Mouse (Mus musculus) lung, postnatal 0 days (tissue): ENCODE data around the gene Rgsl1.

Experiments
- CTCF ChIP-seq: IDR thresholded peaks from 2 replicates; pipeline ENCODE4 v1.5.1; 2016; ENCODE audit warnings: antibody characterized with exemption, mild to moderate bottlenecking
- EP300 ChIP-seq: IDR thresholded peaks from 2 replicates; pipeline ENCODE4 v1.6.1; 2016; ENCODE audit warnings: antibody characterized with exemption, mild to moderate bottlenecking, control low read depth

DNA sequence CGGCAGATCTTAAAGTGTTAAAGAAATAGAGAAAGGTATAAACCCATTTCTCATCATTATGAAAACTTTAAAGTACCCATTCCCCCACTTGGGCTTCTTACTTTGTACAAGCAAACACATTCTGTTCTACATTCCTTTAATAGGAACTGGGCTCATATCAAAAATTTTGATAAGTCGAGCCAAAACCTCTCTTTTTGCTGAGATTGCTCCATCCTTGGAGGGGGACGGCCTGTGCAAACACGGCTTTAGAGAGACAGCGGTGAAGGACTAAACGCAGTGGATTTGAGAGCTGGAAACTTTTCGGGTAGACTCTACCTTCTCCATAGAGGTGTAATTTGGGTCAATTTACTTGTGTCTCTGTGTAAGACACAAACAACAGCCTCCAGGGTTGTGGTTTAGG lies 41.3 kb downstream of the Rgsl1 start:
- TF ChIP-seq CTCF (no peak), EP300 (no peak)
